Mouse (Mus musculus) adrenal gland, postnatal 14 days (tissue): ENCODE data around the gene Rbm7. TPM values are rescaled to one million over a fixed set of nuclear protein-coding genes. Genes with fewer than 3 reads are reported as not detected.
"Not testable (repeated sequence)": the region's sequence is repeated elsewhere in the genome, so short reads cannot be mapped to it uniquely, and the experiment has no call there.

Experiments
- DNase-seq: peaks from one replicate; pipeline ENCODE4 v3.0.0; 2021; ENCODE audit warnings: mixed read lengths
- long read RNA-seq, 2 experiments: library from polyadenylated mRNA; stranded (forward); transcript quantifications; one replicate each; pipeline ENCODE4 v2.0.0; 2021
- total RNA-seq: library from RNA; stranded (reverse); gene quantifications from 2 replicates; pipeline ENCODE4 v1.2.3, GENCODE M21; 2021

Rbm7 gene
- 63.2 and 67.5 TPM in 2 replicates for total RNA-seq
- long read RNA-seq, experiment 1, transcript Rbm7-204 (6 exons, 1,867 nt), result minor isoform, 22 of 84 reads
- long read RNA-seq, experiment 1, transcript Rbm7-201 (5 exons, 1,773 nt), result major isoform, 44 of 84 reads
- long read RNA-seq, experiment 1, partial matches to known transcripts, result 5 of 84 reads
- long read RNA-seq, experiment 1, other reads (novel, unspliced or antisense), result 12 of 84 reads
- long read RNA-seq, experiment 2, transcript Rbm7-204 (6 exons, 1,867 nt), result minor isoform, 14 of 82 reads
- long read RNA-seq, experiment 2, transcript Rbm7-201 (5 exons, 1,773 nt), result major isoform, 49 of 82 reads
- long read RNA-seq, experiment 2, partial matches to known transcripts, result 5 of 82 reads
- long read RNA-seq, experiment 2, other reads (novel, unspliced or antisense), result 11 of 82 reads

DNA sequence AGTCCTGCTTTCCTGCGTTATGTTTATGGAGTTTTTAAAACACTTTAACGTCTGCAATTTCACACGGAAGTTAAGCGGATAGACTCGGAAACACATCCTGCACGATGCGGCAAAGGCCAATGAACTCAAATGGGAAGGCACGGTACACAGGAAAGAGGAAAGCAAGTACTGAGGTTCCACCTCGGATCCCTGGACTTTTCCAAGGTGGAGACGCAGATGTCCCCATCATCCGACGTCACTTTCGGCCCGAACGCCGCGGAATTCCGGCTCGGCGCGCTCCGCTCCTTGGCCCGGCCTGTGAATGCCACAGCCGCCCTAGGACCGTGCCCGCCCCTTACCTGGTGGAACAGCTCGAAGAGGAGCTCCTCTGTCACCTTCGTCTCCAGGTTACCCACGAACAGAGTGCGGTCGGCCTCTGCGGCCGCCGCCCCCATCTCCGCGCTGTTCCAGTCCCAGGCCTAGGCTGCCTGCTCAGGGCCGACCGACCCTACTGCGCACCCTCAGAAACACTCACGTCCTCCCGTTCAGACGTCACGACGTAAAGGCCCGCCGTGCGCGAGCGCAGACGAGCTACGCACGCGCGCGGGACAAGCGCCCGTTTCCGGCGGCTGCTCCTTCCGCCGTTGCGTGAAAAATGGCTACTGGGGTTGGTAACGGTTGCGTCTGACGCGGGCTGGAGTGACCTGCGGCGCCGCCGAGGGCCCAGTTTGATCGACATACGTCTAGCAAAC lies at the start of gene Rbm7, which contains the start of gene Gm5617:
Gene Rbm7 (minus strand): TSS at position 483 of the 731 bp plus-strand sequence.
Gene Gm5617 (plus strand): TSS at position 626 of the 731 bp plus-strand sequence.
- DNase-seq, result peak; percentile 97

DNA sequence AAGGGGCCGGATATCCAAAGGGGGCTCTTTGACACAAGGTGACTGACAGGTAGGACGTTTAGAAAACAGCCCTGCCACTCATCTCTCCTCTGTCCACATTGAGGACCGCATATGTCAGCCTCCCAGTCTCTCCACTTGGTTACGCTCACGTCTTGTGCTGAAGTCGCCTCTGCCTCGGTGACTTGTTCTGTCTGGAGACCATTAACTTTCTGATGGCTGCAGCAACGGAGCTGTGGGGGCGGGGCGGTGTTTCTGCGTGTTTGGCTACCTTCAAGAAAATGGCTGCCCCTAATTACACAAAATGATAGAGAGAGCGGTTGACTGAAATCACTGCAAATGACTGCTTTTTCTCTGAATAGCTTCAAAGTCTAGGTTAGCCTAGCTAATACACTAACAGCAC lies 43.6 kb upstream of the Rbm7 start:
- peak; percentile 11 for DNase-seq

DNA sequence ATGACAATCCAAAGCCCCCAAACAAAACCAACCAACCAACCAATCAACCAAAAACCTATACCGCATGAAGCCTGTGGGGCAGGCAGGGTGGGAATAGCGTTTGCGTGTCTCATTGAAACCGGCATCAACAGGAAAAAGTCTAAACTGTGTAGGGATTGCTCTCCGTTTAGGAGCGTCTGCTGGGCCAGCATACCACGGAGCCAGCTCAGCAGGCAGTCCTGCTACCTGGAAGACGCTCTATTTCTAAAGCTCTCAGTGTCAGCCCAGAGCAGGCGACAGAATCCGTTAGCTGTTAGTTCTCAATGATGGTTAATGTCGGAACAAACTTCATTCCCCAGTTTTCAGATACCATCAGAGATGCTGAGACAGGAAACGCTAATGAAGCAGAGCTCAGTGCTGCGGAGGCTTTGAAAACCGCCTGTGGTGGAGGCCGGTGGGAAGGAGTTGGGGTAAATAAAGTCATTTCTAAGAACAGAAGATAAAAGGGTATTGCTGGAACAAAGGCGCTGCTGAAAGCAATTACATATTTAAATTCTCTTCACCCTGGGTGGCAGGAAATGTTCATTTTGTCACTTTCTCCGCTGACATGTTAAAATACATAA lies 43.0 kb upstream of the Rbm7 start:
- DNase-seq, result no peak

DNA sequence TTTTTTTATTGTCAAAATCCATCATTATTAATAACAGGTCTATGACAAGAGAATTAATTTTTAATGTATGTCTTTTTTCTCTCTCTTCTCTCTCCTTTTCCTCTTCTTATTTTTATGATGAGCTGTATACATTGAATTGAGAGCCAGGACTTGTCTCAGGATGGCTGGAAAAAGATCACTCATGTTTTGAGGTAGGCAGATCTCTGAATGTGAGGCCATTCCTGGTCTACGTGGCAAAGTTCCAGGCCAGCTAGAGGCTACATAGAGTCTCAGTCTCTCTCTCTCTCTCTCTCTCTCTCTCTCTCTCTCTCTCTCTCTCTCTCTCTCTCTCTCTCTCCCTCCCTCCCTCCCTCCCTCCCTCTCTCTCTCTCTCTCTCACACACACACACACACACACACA lies 42.5 kb upstream of the Rbm7 start:
- DNase-seq, result not testable (repeated sequence)

DNA sequence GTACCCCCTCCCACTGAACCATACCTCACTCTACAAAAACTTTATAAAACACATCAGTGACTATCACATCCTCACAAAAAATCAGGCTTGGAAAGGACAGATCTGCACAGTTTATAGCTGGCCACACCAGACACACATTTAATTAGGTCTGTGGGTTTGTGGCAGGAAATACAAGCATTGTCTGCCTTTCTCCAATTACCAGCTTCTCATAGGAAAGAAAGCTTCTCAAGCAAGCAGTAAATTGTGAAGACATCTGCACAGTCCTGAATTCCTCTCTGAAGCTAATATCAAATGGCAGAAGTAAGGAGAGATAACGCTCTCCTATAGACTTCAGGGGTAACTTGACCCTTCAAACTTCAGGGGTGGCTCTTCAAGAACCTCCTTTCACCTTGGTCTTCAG lies 41.3 kb upstream of the Rbm7 start:
- DNase-seq, result no peak

DNA sequence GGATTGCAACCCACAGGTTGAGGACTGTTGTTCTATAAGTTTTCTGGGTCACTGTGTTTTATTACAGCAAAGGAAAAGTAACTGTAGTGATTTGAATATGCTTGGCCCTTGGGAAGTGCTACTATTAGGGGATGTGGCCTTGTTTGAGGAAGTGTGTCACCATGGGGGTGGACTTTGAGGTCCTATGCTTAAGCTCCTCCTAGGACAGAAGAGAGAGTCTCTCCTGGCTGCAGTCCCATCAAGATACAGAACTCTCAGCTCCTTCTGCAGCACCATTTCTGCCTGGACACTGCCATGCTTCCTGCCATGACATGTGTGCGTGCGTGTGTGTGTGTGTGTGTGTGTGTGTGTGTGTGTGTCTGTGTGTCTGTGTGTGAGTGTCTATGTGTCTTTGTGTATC lies 37.6 kb upstream of the Rbm7 start:
- peak; percentile 44 for DNase-seq

DNA sequence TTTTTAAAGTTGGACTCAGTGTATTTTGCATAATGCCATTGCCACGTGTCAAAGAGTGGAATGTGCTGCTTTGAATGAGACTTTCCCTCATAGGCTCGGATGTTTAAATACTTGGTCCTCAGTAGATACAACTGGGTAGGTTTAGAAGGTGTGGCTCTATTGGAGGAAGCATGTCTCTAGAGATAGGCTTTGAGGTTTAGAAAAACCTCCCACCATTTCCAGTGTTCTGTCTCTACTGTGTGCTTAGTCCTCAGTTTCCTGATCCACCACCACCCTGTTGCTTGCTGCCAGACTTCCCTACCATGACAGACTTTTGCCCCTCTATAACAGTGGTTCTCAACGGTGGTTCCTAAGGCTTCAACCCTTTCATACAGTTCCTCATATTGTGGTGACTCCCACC lies 37.1 kb upstream of the Rbm7 start:
- DNase-seq, result no peak

DNA sequence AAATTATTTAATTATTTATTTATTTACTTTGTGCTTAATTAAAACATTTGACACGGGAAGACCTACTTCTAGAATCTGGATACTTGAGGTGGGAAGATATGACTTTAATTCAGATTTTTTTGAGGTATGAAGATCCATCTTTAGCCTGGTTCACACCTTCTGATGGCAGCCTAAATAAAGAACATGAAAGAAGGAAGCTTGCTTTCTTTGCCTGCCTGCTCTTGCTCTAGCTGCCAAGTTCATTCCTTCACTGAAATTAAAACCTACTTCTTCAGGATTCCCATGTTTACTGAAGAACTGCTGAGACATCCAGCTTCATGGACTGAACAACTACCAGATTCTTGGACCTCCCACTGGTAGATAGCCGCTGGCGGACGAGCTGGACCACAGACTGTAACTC lies 36.2 kb upstream of the Rbm7 start:
- DNase-seq, result no peak

DNA sequence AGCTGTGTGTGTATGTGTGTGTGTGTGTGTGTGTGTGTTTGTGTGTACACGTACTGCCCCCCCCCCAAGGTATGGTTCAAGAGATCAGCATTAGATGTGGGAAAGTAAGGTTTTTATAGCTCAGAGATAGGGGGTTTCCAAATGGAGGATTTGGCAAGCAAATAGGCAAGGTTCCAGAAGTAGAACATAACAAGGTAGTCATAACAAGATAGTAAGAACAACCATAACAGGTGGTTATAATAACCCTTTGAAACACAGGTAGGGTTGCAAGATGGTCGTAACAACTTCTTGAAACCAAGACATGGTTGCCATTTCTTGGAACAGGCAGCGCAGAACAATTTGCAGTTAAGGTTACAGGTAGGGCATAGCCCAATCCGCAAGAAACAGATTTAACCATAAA lies 31.4 kb upstream of the Rbm7 start:
- DNase-seq, result no peak

DNA sequence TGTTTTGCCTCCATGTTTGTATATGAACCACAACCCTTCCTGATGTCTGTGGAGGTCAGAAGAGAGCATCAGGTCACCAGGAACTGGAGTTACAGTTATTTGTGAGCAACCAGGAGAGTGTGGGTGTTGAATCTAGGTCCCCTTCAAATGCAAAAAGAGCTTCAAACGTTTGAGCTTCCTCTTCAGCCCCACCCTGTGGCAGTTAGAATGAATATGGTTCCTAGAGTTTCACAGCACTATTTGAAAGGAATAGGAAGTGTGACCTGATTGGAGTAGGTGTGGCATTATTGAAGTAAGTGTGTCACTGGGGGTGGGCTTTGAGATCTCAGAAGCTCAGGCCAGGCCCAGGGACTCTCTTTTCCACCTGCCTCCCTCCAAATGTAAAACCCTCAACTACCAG lies 30.5 kb upstream of the Rbm7 start:
- DNase-seq, result no peak

DNA sequence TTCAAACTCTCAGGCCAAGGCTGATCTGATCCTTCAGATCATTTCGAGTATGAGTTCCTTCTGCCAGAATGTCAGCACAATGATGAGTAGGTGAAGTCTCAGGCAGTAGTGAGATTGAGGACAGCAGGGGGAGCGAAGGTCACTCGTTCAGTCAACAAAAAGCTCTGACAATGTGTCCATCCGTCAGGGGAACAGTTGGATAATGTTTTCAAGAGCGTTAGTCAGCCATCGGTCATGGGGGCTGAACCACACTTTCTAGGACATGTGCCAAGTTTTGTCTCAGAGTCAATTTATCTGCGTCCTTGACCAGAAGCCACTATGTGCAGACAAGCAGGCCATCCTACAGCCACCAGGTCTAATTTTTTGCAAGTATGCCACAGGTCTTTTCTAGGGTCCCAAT lies 25.3 kb upstream of the Rbm7 start:
- DNase-seq, result not testable (repeated sequence)

DNA sequence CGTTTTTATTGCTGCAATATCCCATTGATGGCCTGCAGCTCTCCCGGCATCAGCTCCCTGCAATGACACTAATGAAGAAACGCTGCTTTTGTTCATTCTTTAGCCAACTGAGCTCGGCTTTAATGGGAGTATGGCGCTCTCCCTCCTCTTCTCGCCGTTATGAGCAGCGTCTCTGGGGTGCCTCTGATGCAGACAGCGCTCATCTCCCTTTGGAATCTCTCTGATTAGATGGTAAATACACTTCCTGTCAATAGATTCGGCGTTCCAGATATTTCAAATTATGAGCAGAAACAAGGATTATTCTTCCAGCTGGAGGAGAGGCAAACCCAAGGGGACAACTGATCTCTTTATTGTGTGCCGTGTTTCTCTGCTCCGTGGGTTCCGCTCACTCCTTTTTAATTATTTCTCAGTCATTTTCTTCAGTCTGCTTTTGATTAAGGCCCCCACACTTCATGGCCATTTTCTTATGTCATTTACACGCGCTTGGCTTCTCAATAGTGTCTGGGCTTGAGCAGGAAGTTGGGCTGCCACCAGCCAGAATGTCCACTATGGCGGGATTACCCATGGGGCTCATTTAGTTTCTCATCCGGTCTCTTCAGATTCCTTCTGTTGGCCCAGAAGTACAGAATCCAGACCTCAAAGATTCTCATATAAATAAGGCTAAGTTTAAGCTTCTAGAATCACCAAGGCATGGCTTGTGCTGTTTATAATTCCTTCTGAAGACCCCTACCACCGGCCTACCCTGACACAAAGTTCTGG lies 22.5 kb upstream of the Rbm7 start:
- no peak for DNase-seq

DNA sequence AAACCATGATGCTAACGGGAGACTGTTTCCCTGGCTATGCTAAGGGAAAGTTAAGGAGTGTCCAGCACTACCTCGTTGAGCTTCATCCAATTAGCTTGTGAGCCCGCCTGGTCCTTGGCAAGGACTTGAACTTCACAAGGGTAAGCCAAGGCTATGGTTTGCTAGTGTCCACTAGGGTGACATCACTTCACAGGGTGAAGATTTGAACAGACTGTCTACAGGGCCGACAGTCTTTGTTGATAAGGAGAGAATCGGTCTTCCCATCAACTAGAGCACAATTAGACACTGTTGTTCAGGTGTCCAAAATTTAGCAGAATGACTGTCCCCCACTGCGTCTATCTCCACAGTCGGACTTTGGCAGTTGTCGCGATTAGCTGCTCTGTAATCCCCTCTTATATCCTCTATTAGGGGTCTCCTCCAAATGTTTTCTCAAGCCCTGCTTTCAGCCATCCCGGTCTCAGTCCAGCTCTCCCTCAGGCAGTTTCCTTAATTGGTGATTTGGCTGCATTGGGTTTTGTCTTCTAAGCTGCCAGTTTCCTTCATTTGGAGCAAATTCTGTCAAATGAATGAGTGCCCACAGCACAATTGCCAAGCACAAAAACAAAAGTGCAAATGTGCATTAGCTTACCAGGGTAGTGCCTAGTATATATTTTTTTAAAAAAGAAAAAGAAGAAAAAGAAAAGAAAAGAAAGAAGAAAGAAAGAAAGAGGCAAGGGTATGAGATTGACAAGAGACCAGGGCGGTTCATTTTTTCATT lies 21.7 kb upstream of the Rbm7 start:
- no peak for DNase-seq

DNA sequence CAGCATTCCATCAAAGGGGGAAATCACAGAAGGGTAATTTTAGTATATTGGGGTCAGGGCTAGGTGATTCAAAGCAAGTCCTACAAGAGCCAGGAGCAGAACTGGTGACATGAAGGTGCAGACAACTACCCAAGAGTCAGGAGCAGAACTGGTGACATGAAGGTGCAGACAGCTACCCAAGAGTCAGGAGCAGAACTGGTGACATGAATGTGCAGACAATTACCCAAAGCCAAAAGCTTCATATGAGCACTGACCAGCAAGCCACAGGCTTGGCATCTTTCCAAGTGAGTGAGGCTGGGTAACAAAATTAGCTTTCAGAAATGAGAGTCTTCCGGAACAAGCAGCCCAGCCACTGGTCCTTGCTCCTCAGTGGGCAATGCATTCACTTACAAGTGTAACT lies 20.2 kb upstream of the Rbm7 start:
- DNase-seq, result peak; percentile 9

DNA sequence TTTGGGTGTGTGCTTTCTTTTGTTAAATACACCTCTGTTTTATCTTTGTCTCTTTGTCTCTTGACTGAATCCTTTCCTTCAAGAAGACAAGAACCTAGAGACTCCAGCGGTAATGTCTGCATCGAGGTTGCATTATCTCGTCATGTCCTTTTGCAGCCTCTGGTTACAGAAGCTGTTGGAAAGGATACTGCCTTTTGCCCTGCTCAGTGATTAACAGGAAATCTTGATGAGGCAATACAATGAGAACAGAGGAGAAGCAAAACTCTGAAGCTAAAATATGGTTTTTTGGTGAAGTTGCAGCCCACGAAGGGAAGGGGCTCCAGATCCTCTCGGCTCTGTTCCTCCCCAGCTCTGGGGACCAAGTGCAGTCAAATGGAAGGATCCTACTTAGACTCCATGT lies 15.0 kb upstream of the Rbm7 start:
- DNase-seq, result no peak

DNA sequence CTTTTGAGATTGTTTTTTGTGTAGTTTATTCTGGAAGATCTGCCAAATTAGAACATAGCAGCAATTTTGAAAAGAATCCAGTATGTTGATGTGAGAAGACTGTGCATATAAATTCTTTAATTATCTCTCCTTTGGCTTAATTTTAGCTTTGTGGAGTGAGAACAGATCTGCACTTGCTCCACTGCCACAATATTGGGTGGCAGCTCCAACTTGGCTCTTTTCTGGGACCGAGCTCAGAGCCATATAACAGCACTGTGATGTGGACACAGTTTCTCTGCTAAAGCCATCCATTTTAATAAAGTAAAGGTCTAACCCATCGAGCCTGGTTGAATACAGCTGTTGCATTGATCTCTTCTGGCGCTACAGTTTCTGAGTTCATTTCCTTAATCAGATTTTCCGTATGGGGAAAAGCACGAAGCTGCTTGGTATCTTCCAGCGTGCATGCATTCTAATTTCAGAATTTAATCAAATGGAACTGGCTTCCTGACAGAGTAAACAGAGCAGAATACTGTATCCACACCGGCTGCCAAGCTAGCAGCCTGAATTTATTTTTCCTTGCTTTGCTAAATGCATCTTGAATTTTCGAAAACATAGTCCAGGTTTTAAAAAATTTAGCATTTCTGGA lies 9.8 kb upstream of the Rbm7 start:
- DNase-seq, result no peak

DNA sequence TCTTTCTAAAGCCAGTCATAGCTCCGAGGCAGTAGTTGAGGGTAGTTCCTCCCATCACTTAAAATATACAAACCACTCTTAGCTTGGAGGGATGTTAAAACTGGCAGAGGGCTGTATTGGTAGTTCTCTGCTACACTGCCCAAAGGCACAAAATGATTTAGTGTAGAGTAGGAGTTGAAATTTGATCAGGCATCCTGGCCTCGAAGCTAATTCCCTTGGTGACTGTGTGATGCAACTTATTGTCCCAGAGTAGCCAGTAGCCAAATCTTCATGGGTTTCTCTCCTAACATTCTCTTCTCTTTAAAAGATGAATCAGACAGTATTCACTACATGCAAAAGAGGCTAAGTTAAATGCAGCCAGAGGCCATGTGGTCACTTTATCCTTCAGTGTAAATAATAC lies 7.9 kb upstream of the Rbm7 start:
- peak; percentile 11 for DNase-seq

DNA sequence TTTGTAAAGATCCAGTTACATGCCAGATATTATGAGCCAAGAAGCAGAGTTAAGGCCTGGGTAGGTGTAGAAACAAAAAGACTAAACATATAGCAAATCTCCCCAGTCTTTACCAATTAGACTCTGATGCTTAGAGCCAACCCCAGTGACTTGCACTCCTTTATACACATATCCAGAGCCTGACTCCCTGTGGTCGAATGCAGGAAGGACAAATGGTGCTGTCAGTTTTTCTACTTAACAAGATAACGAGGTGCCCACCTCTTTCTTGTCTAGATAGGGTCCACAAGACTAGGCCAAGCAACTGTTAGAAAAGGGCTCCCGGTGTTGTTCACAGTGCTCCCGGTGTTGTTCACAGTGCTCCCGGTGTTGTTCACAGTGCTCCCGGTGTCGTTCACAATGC lies 6.1 kb upstream of the Rbm7 start:
- no peak for DNase-seq

DNA sequence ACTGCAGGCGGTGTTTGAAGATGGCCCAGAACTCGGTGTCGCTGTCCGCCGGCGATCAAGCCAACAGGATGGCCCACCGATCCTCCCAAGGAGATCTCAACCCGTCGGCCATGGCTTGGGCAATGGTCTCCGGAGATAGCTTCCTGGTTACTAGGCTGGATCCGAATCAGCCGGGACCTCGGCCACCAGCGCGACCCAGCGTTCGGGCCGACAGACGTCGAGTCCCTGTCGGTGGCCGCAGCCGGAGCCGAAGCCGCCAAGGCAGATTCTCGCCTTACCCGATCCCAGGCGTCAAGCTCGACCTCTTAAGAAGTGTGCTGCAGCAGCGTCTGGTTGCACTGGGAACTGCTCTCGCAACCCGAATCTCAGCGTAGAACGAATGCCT lies 441 bp upstream of the Rbm7 start:
- DNase-seq, result no peak

DNA sequence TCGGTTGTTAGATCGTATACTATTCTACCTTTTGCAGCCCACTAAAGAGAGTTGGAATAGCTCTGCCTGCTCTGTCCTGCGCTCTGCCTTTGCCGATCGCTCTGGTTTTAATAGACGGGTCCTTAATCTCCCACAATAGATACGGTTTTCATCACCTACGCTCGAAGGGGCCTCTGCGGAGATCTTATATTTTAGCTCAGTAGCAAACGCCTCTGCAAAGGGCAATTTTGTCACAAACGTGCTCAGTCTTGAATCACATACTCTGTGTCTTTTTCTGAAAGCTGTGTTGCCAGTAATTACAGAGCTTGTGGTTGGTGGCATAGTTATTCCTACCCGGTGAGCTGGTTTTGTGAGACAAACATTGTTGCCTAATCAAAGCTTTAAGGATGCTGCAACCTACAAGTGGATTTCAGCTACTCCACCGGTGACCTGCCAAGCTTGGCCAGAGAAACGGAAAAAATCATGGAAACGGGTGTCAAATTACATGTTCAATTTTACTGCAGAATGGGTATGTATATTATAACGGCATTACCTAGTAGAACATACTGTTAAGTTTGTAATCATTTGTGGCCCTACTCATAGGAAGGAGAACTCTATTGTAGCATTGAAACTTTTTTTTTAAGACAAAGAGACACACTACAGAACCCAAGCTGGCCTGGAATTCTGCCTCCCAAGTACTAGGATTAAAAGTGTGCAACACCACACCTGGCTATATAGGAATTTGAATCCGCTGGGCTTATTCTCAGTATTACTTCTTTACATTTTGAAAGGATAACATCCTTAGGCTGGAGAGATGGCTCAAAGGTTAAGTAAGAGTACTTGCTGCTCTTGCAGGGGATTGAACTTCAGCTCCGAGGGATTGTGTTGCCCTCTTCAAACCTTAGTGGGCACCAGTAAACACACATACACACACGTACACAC lies 13.6 kb downstream of the Rbm7 start:
- peak; percentile 34 for DNase-seq
